Mouse (Mus musculus): ENCODE results near the gene Timm17b. TPM values are rescaled to one million over a fixed set of nuclear protein-coding genes. Genes with fewer than 3 reads are reported as not detected.

The Timm17b gene
- 17.0 and 19.4 TPM in 2 replicates for polyA plus RNA-seq (2012; rRNA removed)

GRCm38 (mm10) chrX:7898880-7899874 lies at the start of gene Timm17b, which contains the start of gene Pqbp1:
Gene Timm17b, plus strand, starts transcription at chrX:7899357.
Gene Pqbp1, minus strand, starts transcription at chrX:7899269.

GRCm38 (mm10) chrX:7878007-7878419 lies 21.1 kb upstream of the Timm17b start, which contains the start of gene Pim2:
Gene Pim2, plus strand, starts transcription at chrX:7878262.

DNA sequence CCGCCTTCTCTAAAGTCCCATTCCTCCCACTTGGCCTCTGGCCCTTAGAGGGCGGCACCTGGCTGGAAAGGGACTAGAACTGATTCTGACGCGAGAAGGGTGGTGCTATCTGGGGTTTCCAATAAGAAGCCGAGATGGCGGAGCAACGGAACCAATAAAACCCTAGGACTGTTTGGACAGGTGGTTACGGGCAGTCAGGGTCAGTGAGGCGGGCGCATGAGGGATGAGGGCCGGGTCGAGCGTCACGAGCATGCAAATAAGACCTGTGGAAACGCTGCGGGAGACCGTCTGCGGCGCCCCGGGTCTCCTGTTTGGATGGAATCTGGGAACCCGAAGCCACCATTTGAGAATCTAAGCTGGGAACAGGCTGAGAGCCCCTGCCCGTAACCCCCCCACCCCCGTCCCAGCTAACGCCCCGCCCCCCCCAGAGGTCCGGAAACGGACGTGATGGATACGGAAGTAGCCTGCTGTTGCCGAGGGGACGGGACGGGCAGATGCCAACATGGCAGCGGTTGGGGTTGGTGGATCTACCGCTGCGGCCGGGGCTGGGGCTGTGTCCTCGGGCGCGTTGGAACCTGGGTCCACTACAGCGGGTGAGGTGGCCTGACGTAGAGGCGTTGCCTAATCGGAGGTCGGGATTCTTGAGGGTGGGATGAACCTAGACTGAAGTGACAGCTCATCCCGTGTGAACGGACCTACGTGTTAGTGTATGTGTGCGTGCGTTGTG lies 15.2 kb upstream of the Timm17b start, which contains the start of gene Slc35a2:
Gene Slc35a2 (plus strand): TSS at position 188 of the 727 bp plus-strand sequence.

DNA sequence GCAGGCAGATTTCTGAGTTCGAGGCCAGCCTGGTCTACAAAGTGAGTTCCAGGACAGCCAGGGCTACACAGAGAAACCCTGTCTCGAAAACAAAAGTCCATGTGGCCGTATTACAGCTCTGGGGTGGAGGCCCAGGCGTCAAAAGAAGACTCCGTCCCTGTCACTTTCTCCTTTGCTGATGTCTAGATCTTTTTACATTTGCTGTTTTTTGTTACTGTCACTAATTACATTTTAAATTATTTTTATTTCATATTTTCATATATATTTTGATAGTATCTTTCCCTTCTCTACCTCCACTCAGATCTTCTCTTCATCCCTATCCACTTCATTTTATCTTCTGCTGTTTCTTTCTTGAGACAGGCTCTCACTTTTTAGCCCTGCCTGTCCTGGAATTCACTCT lies 8.6 kb downstream of the Timm17b start, which contains the start of gene Gm10491:
Gene Gm10491 (minus strand): TSS at position 101 of the 400 bp plus-strand sequence.

GRCm38 (mm10) chrX:7909242-7909641 lies 10.1 kb downstream of the Timm17b start, which contains the start of gene Gm10490:
Gene Gm10490, plus strand, starts transcription at chrX:7909542.

GRCm38 (mm10) chrX:7919601-7920383 lies 20.6 kb downstream of the Timm17b start, which contains the start of gene Pcsk1n:
Gene Pcsk1n, plus strand, starts transcription at chrX:7919822.

DNA sequence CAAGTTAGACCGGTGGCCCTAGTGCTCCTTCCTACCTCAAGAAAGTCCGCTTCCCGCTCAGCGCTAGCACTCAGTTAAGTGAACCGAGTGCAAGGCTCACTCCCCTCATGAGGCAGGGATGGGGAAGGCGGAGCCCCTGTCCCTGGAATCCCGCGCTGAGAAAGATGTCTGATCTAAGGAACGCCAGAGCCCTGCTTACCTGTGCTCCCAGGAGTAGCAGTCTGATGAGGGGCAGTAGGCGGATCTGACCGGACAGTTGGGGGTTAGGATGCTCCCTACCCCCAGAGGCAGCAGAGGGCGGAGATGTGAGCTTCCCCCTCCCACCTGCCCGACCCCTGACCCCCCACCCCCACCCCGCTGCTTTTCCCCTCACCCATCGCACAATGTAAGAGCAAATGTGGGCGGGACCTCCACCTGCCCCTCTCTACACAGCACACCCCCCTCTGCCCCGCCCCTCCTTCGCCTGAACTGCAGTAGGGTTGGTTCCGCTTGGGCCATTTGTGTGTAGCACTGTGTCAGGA lies 29.2 kb downstream of the Timm17b start, which contains the start of gene Eras:
Gene Eras (minus strand): TSS at position 338 of the 521 bp plus-strand sequence.

DNA sequence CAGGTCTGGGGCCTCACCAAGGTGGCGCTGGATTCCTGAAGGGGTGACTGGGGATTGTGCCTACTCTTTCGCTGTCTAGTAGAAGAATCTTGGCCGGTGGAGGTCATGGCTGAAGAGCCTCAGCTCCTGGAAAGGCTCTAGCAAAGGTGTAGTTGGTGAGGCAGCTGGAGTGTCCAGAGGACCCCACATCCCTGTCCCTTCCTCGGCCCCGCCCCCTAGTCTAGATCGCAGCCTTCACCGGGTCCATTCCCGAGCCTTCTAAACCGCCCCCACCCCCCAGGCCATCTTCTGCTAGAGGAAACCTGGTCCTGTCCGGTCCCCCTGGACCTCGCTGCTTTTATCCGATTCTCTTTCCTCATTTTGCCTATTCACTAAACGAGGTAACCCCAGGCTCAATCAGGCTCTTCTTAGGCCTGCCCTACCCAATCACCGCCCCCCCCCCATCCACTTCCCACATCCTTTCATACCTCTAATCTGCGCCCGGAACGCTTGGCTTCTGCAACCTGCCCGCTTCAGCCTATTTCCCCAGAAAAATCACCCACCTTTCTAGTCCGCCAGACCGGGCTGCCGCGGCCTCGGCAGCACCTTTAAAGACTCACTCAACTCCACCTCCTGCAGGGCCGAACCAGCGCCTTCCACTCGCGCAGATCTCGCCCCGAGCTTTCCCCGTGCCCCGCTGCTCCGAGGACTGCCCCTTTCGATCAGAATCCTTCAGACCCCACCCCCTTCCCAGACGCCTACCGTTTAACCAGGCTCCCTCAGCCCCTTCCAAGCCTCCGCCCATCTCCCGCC lies 48.1 kb downstream of the Timm17b start, which contains the start of gene Hdac6:
Gene Hdac6 (minus strand): TSS at position 782 of the 792 bp plus-strand sequence.

Other genes starting within 250 kb of the Timm17b start
- gene Prickle3, start 242.1 kb upstream of the Timm17b start, polyA plus RNA-seq (2012; rRNA removed), result 1.2 and 1.3 TPM in 2 replicates
- 24.8 and 27.6 TPM in 2 replicates for gene Plp2, start 228.0 kb upstream of the Timm17b start, polyA plus RNA-seq (2012; rRNA removed)
- 0.03 and 0.07 TPM in 2 replicates for gene Magix, start 218.1 kb upstream of the Timm17b start, polyA plus RNA-seq (2012; rRNA removed)
- gene Gpkow, start 202.2 kb upstream of the Timm17b start, polyA plus RNA-seq (2012; rRNA removed), result 7.1 and 8.1 TPM in 2 replicates
- gene Wdr45, start 185.0 kb upstream of the Timm17b start, polyA plus RNA-seq (2012; rRNA removed), result 12.3 and 12.8 TPM in 2 replicates
- 0.12 and 0.20 TPM in 2 replicates for gene Gm45208, start 177.1 kb upstream of the Timm17b start, polyA plus RNA-seq (2012; rRNA removed)
- 3.9 and 4.5 TPM in 2 replicates for gene Praf2, start 170.9 kb upstream of the Timm17b start, polyA plus RNA-seq (2012; rRNA removed)
- 1.3 TPM in 2 replicates for gene Ccdc120, start 148.5 kb upstream of the Timm17b start, polyA plus RNA-seq (2012; rRNA removed)
- gene Tfe3, start 136.8 kb upstream of the Timm17b start, polyA plus RNA-seq (2012; rRNA removed), result 3.6 and 5.0 TPM in 2 replicates
- gene Gripap1, start 109.6 kb upstream of the Timm17b start, polyA plus RNA-seq (2012; rRNA removed), result 30.3 and 32.3 TPM in 2 replicates
- gene Kcnd1, start 77.1 kb upstream of the Timm17b start, polyA plus RNA-seq (2012; rRNA removed), result 0.31 and 0.43 TPM in 2 replicates
- 24.6 and 36.1 TPM in 2 replicates for gene Otud5, start 58.0 kb upstream of the Timm17b start, polyA plus RNA-seq (2012; rRNA removed)
- gene Pim2, start 21.1 kb upstream of the Timm17b start, polyA plus RNA-seq (2012; rRNA removed), result 2.7 and 3.1 TPM in 2 replicates
- gene Slc35a2, start 15.3 kb upstream of the Timm17b start, polyA plus RNA-seq (2012; rRNA removed), result 12.3 and 14.3 TPM in 2 replicates
- 48.7 and 50.7 TPM in 2 replicates for gene Pqbp1, start 88 bp upstream of the Timm17b start, polyA plus RNA-seq (2012; rRNA removed)
- gene Gm10491, start 8.5 kb downstream of the Timm17b start, polyA plus RNA-seq (2012; rRNA removed), result not detected in 2 replicates
- not detected in 2 replicates for gene Gm10490, start 10.2 kb downstream of the Timm17b start, polyA plus RNA-seq (2012; rRNA removed)
- 0.01 and 0.02 TPM in 2 replicates for gene Pcsk1n, start 20.5 kb downstream of the Timm17b start, polyA plus RNA-seq (2012; rRNA removed)
- gene Eras, start 29.2 kb downstream of the Timm17b start, polyA plus RNA-seq (2012; rRNA removed), result not detected in 2 replicates
- 10.6 and 11.4 TPM in 2 replicates for gene Hdac6, start 48.5 kb downstream of the Timm17b start, polyA plus RNA-seq (2012; rRNA removed)
- 97.0 and 119 TPM in 2 replicates for gene Gata1, start 78.7 kb downstream of the Timm17b start, polyA plus RNA-seq (2012; rRNA removed)
- gene Glod5, start 119.1 kb downstream of the Timm17b start, polyA plus RNA-seq (2012; rRNA removed), result 0.09 TPM in 1 of 2 replicates, not detected in the other
- gene Suv39h1, start 175.4 kb downstream of the Timm17b start, polyA plus RNA-seq (2012; rRNA removed), result 27.8 and 33.8 TPM in 2 replicates
- gene Was, start 191.1 kb downstream of the Timm17b start, polyA plus RNA-seq (2012; rRNA removed), result 9.5 and 11.2 TPM in 2 replicates
- 14.9 and 16.9 TPM in 2 replicates for gene Wdr13, start 233.5 kb downstream of the Timm17b start, polyA plus RNA-seq (2012; rRNA removed)
- 241 and 293 TPM in 2 replicates for gene Rbm3, start 246.5 kb downstream of the Timm17b start, polyA plus RNA-seq (2012; rRNA removed)

Measured in liver, embryonic 14 days (tissue).